Mouse (Mus musculus) heart, postnatal 0 days (tissue): ENCODE results near the gene Pde2a. TPM values are rescaled to one million over a fixed set of nuclear protein-coding genes. Genes with fewer than 3 reads are reported as not detected.

Experiments
- ATAC-seq: fragments of 200-750 bp; cut with Nextera tagmentation; 2 replicates; pipeline ENCODE4 v1.8.0; 2017; ENCODE audit warnings: low read depth, moderate number of reproducible peaks, moderate library complexity; ENCODE audit not compliant: insufficient read depth
- DNase-seq: peaks from one replicate; pipeline ENCODE4 v3.0.0-alpha.2; 2016; ENCODE audit warnings: low spot score
- H3K27ac ChIP-seq: fragments of 300-500 bp; sonication (generic); 2 replicates; pipeline ENCODE4 v1.5.1; 2014; ENCODE audit warnings: low read depth, mild to moderate bottlenecking
- H3K27me3 ChIP-seq: fragments of 300-500 bp; sonication (generic); 2 replicates; pipeline ENCODE4 v1.6.1; 2014; ENCODE audit warnings: low read length, mixed read lengths; ENCODE audit not compliant: control insufficient read depth, insufficient read depth
- H3K36me3 ChIP-seq: fragments of 300-500 bp; sonication (generic); replicated peaks from 2 replicates; pipeline ENCODE4 v1.6.1; 2014; ENCODE audit warnings: low read length, mixed read lengths; ENCODE audit not compliant: control insufficient read depth, insufficient read depth
- H3K4me1 ChIP-seq: fragments of 300-500 bp; sonication (generic); 2 replicates; pipeline ENCODE4 v1.6.1; 2014; ENCODE audit warnings: antibody characterized with exemption; ENCODE audit not compliant: control insufficient read depth, insufficient read depth
- H3K4me2 ChIP-seq: fragments of 300-500 bp; sonication (generic); 2 replicates; pipeline ENCODE4 v1.6.1; 2014; ENCODE audit warnings: low read depth, mild to moderate bottlenecking, low read length, moderate library complexity
- H3K4me3 ChIP-seq: fragments of 300-500 bp; sonication (generic); 2 replicates; pipeline ENCODE4 v1.5.1; 2014; ENCODE audit warnings: low read depth, low read length
- H3K9ac ChIP-seq: fragments of 300-500 bp; sonication (generic); replicated peaks from 2 replicates; pipeline ENCODE4 v1.6.1; 2014; ENCODE audit warnings: low read depth, low read length, mixed read lengths
- H3K9me3 ChIP-seq: fragments of 300-500 bp; sonication (generic); replicated peaks from 2 replicates; pipeline ENCODE4 v1.6.1; 2016; ENCODE audit warnings: low read length; ENCODE audit not compliant: control insufficient read depth
- CTCF ChIP-seq: IDR thresholded peaks from 2 replicates; pipeline ENCODE4 v1.5.1; 2016; ENCODE audit warnings: antibody characterized with exemption, control low read depth, low read depth
- EP300 ChIP-seq: IDR thresholded peaks from 2 replicates; pipeline ENCODE4 v1.6.1; 2016; ENCODE audit warnings: antibody characterized with exemption, low read depth
- WGBS: fragments of 180-500 bp; shearing (Covaris S2); extraction: QIAGEN DNeasy Blood & Tissue Kit; methylation state at CpG from one replicate; pipeline ENCODE4 v1.1.7; 2014; 5-methylcytosine and 5-hydroxymethylcytosine counted together
- polyA plus RNA-seq: library from polyadenylated mRNA; unstranded; fragments of >200 nt; fragmentation: Nextera tagmentation; extraction: Ambion mirVana; gene quantifications from 2 replicates; pipeline ENCODE4 v1.2.1, GENCODE M21; 2015
- total RNA-seq: library from RNA; depleted of rRNA; stranded (reverse); fragments of >200 nt; gene quantifications from 2 replicates; pipeline ENCODE4 v1.2.3, GENCODE M21; 2014; ENCODE audit warnings: low replicate concordance

The Pde2a gene
- total and polyA plus RNA-seq, 2 experiments from 2014 or later = 4.7 to 19.3 TPM

GRCm38 (mm10) chr7:101515295-101515694, 93.8 kb downstream of the Pde2a start:
- no peak for TF ChIP-seq EP300
- no peak for TF ChIP-seq CTCF
- no peak overlapping the region for H3K27ac ChIP-seq
- no peak overlapping the region for H3K9ac ChIP-seq
- no peak overlapping the region for H3K4me2 ChIP-seq
- WGBS = 21% methylated on average over 6 of the region's 6 CpGs
- DNase-seq = no peak
- H3K9me3 ChIP-seq = no peaks in the 10 kb centered on the region
- no peaks in the 10 kb centered on the region for H3K27me3 ChIP-seq
- H3K4me1 ChIP-seq = no peaks in the 10 kb centered on the region
- no peaks in the 10 kb centered on the region for H3K36me3 ChIP-seq
- ATAC-seq = no peak
- no peak overlapping the region for H3K4me3 ChIP-seq

DNA sequence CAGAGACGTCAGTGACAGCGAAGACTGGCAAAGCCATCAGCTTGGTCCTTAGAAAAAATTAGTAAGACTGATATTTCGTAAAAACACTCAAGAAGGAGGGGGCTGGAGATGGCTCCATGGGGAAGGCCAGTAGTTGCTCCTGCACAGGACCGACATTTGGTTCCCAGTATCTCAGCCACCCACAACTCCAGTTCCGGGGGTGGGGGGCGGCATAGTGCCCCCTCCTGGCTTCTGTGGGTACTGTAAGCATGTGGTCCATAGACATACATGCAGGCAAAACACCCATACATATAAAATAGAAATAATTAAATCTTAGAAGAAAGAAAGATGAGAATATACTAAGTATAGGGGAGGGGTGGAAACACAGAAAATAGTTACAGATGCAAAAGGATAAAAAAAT, 95.0 kb downstream of the Pde2a start:
- no peak for ATAC-seq
- no peaks in the 10 kb centered on the region for H3K27me3 ChIP-seq
- WGBS = 58% methylated on average over 6 of the region's 6 CpGs
- H3K9me3 ChIP-seq = no peaks in the 10 kb centered on the region
- H3K4me1 ChIP-seq = no peaks in the 10 kb centered on the region
- H3K9ac ChIP-seq = no peak overlapping the region
- H3K4me3 ChIP-seq = no peak overlapping the region
- H3K4me2 ChIP-seq = no peak overlapping the region
- H3K36me3 ChIP-seq = no peaks in the 10 kb centered on the region
- H3K27ac ChIP-seq = no peak overlapping the region
- no peak for DNase-seq
- no peak for TF ChIP-seq EP300
- TF ChIP-seq CTCF = no peak

DNA sequence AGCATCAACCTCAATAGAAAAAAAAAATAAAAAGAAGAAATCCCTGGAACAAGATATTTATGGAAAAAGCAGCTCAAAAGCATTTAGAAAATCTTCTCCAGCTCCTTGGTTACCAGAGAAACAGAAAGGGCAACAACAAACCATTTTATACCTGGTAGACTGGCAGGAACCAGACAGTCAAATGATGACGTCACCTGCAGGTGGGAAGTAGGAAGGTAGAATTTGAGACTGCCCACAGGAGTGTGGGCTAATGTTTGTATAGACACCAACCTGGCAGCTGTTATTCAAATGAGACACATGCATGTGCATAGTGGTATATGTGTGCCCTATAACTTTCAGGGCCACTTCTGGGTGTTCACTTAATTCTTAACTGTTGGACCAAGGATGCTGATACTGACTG, 100.2 kb downstream of the Pde2a start:
- DNase-seq (no peak), ATAC-seq (no peak)
- no peak overlapping the region for H3K9ac ChIP-seq
- no peaks in the 10 kb centered on the region for H3K9me3 ChIP-seq
- no peaks in the 10 kb centered on the region for H3K36me3 ChIP-seq
- H3K27me3 ChIP-seq = no peaks in the 10 kb centered on the region
- TF ChIP-seq CTCF (no peak), EP300 (no peak)
- no peak overlapping the region for H3K4me3 ChIP-seq
- no peaks in the 10 kb centered on the region for H3K4me1 ChIP-seq
- no peak overlapping the region for H3K27ac ChIP-seq
- H3K4me2 ChIP-seq = no peak overlapping the region
- WGBS = 68% methylated on average over 1 of the region's 1 CpGs

DNA sequence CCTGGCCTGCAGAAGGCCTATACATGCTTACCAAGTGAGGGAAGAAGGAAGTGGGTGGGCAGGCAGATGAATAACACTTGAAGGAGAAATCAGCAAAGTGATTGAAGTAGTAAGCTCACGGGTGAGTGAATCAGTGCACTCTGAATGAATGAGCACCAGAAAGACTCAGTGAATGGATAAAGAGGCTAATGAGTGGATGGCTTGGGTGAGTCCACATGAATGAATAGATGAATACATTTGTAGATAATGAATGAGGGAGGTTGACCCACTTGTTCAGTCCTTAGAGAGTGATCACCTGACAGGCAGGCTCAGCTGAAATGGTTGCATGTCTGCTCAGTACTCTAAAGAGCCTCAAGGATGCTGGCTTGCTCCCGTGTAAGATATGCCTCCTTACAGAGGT, 101.7 kb downstream of the Pde2a start:
- Histone ChIP-seq H3K4me2 (no peak overlapping the region), H3K4me1 (no peaks in the 10 kb centered on the region), H3K9ac (no peak overlapping the region), H3K36me3 (no peaks in the 10 kb centered on the region), H3K27me3 (no peaks in the 10 kb centered on the region), H3K27ac (no peak overlapping the region), H3K4me3 (no peak overlapping the region), H3K9me3 (no peaks in the 10 kb centered on the region)
- no peak for TF ChIP-seq EP300
- no peak for TF ChIP-seq CTCF
- WGBS = 63% methylated on average over 2 of the region's 2 CpGs
- DNase-seq (no peak), ATAC-seq (no peak)

- H3K9ac ChIP-seq = no peak overlapping the region
- TF ChIP-seq EP300 = no peak
- no peak for TF ChIP-seq CTCF
- WGBS = 60% methylated on average over 7 of the region's 7 CpGs
- H3K27ac ChIP-seq = no peak overlapping the region
- H3K9me3 ChIP-seq = no peaks in the 10 kb centered on the region
- H3K27me3 ChIP-seq = no peaks in the 10 kb centered on the region
- H3K4me2 ChIP-seq = no peak overlapping the region
- no peak for DNase-seq
- H3K36me3 ChIP-seq = no peaks in the 10 kb centered on the region
- ATAC-seq = no peak
- no peaks in the 10 kb centered on the region for H3K4me1 ChIP-seq
- H3K4me3 ChIP-seq = no peak overlapping the region
These were observed 105.0 kb downstream of the Pde2a start for GRCm38 (mm10) chr7:101526484-101526883.

DNA sequence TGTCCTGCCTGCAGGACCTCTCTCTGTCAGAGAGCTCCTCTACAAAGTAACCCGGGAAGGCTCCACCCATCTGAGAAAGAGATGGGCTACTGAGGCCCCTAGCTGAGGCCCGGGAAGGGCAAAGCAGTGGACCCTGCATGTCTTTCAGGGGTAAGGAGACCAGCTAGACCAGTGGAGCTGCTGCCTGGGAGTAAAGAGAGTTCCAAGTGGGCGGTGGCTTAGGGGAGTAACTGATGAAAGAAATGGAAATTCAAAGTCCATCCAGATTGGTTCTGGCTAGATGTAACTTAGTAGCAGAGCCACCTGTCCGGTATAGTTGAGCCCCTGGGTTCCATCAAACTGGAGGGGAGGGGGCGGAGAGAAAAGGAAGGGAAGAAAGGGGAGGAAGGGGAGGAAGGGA, 112.9 kb downstream of the Pde2a start:
- Histone ChIP-seq H3K9me3 (no peaks in the 10 kb centered on the region), H3K4me1 (no peaks in the 10 kb centered on the region), H3K9ac (no peak overlapping the region), H3K4me3 (no peak overlapping the region), H3K36me3 (no peaks in the 10 kb centered on the region), H3K27me3 (no peaks in the 10 kb centered on the region), H3K4me2 (no peak overlapping the region), H3K27ac (no peak overlapping the region)
- DNase-seq (no peak), ATAC-seq (no peak)
- WGBS = 34% methylated on average over 5 of the region's 5 CpGs
- TF ChIP-seq EP300 (no peak), CTCF (no peak)
